Mouse (Mus musculus): ENCODE results near the gene Cyp2d10.

DNA sequence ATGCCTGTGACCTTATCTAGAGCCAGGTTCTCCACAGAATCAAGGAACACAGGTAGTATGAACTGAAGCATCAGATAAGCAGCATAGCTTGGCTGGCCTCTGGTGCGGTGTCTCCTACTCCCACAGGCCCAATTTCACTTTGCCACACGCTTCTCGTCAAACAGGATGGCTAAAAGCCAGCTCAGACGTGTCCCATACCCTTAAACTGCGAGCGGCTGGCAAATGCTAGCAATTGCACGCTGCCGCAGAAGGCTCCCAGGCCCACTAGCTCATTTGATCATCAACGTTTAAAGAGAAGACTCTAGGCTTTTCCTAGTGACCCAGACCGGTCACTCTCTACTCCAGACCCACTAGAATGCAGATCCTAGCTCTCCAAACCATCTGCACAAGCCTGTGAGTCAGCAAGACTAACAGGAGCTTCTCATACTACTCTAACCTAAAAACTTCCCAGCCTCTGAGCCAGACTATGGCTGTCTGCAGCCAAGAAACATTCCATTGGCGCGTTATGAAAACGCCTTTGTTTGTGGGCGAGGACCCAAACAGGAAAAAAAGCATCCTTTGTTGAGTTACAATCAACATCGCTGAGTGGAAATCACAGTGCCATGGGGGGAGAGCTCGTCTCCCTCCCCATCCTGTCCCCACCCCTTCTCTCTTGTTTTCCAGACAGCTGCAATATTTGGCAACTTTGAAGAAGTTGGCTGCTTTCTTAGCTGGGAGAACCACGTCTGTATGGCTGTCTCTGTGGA, 30.4 kb downstream of the Cyp2d10 start:
- TF ChIP-seq CTCF (IDR thresholded peaks at IDR 0.05; ENCODE audit: extremely low read depth, insufficient read length, insufficient replicate concordance, low read depth, low read length) (no peak), POLR2A (IDR thresholded peaks at IDR 0.05; ENCODE audit: low read depth, low read length) (no peak)
